14 mouse cellular contexts compared by ENCODE assay signal in genomic region chr9:76565656-76566055, GRCm38 (mm10). TPM values are rescaled to one million over a fixed set of nuclear protein-coding genes. Genes with fewer than 3 reads are reported as not detected.
DNase-seq lines count a peak whose midpoint lies in the region; ATAC-seq lines count a peak whose summit lies in the region.
"Had no signal": no experiment of that assay in that cellular context is flagged by ENCODE, and none has a peak within 500 bp of the region (broad histone marks: within the 10 kb centered on the region; RNA-seq: fewer than 3 reads in every experiment).

No protein-coding gene starts in this region.

- 88% methylated on average over 2 of the region's 2 CpGs for WGBS in hindbrain, embryonic 11.5 days
- 85% methylated on average over 2 of the region's 2 CpGs for WGBS in hindbrain, embryonic 16.5 days
- WGBS in intestine, embryonic 16.5 days = 56% methylated on average over 2 of the region's 2 CpGs

- H3K9me3 ChIP-seq in hindbrain, embryonic 11.5 days (ENCODE audit: control insufficient read depth, low read length) = no peaks in the 10 kb centered on the region
- H3K9me3 ChIP-seq in hindbrain, embryonic 16.5 days (ENCODE audit: control insufficient read depth, low read length) = no peaks in the 10 kb centered on the region
- no peaks in the 10 kb centered on the region for H3K9me3 ChIP-seq in intestine, embryonic 16.5 days (ENCODE audit: control insufficient read depth, low read length)
- H3K9me3 ChIP-seq: hindbrain, embryonic 15.5 days; midbrain, embryonic 10.5 days; neural tube, embryonic 12.5 days had no signal

- peak; percentile 7 for DNase-seq in hindbrain, embryonic 11.5 days (ENCODE audit: low spot score)
- peak; percentile 5 for DNase-seq in urinary bladder, postnatal 25 days (ENCODE audit: low spot score)
- no peak for DNase-seq in urinary bladder, postnatal 10 days (ENCODE audit: low spot score)
- no peak for DNase-seq in cerebellum, adult 9-11 months
- DNase-seq: adrenal gland, postnatal 25 days; lung, adult 18-20 months; thymus, postnatal 4 days had no signal

- H3K4me2 ChIP-seq in hindbrain, embryonic 11.5 days (replicated peaks; ENCODE audit: low read depth, low read length) = no peak overlapping the region
- no peak overlapping the region for H3K4me2 ChIP-seq in hindbrain, embryonic 16.5 days (ENCODE audit: low read length)
- H3K4me2 ChIP-seq in intestine, embryonic 16.5 days (ENCODE audit: low read depth, low read length) = peak overlapping the region; percentile 90

- H3K9ac ChIP-seq in hindbrain, embryonic 11.5 days (ENCODE audit: low read depth, low read length) = no peak overlapping the region
- H3K9ac ChIP-seq in hindbrain, embryonic 16.5 days (ENCODE audit: low read depth, low read length) = no peak overlapping the region
- H3K9ac ChIP-seq in intestine, embryonic 16.5 days (ENCODE audit: low read depth, low read length) = no peak overlapping the region
- H3K9ac ChIP-seq: hindbrain, embryonic 15.5 days; neural tube, embryonic 12.5 days had no signal

- H3K27ac ChIP-seq in hindbrain, embryonic 11.5 days (ENCODE audit: low read depth, low read length) = no peak overlapping the region
- no peak overlapping the region for H3K27ac ChIP-seq in hindbrain, embryonic 16.5 days (ENCODE audit: low read depth, low read length)
- H3K27ac ChIP-seq in intestine, embryonic 16.5 days (ENCODE audit: low read length) = no peak overlapping the region
- H3K27ac ChIP-seq: hindbrain, embryonic 15.5 days; midbrain, embryonic 10.5 days; neural tube, embryonic 12.5 days had no signal

- H3K4me3 ChIP-seq in hindbrain, embryonic 11.5 days (ENCODE audit: low read depth, low read length) = no peak overlapping the region
- no peak overlapping the region for H3K4me3 ChIP-seq in hindbrain, embryonic 16.5 days (ENCODE audit: low read length)
- H3K4me3 ChIP-seq in intestine, embryonic 16.5 days (ENCODE audit: low read length) = peak overlapping the region; percentile 61
- H3K4me3 ChIP-seq: hindbrain, embryonic 15.5 days; neural tube, embryonic 12.5 days had no signal

- H3K27me3 ChIP-seq in hindbrain, embryonic 11.5 days (ENCODE audit: control insufficient read depth, insufficient read depth, low read length) = no peaks in the 10 kb centered on the region
- no peaks in the 10 kb centered on the region; the same call in 1 of the 2 replicates for H3K27me3 ChIP-seq in hindbrain, embryonic 16.5 days (replicated peaks; ENCODE audit: control insufficient read depth, insufficient read depth, low read length)
- H3K27me3 ChIP-seq in intestine, embryonic 16.5 days (replicated peaks; ENCODE audit: control insufficient read depth, insufficient read depth, low read length) = no peaks in the 10 kb centered on the region

- no peak for ATAC-seq in hindbrain, embryonic 11.5 days (ENCODE audit: low FRiP score)
- no peak for ATAC-seq in hindbrain, embryonic 16.5 days
- no peak for ATAC-seq in intestine, embryonic 16.5 days
- no peak for ATAC-seq in megakaryocyte, adult 5-6 weeks (ENCODE audit: poor library complexity, severe bottlenecking)

- H3K4me1 ChIP-seq in hindbrain, embryonic 11.5 days (replicated peaks; ENCODE audit: control insufficient read depth, insufficient read depth, low read length) = 0 out of 2 replicates have a peak, but pooled peaks cover 5% of the 10 kb centered on the region
- peaks cover 4% of the 10 kb centered on the region for H3K4me1 ChIP-seq in hindbrain, embryonic 16.5 days (ENCODE audit: control insufficient read depth, insufficient read depth, low read depth, low read length)
- H3K4me1 ChIP-seq in intestine, embryonic 16.5 days (ENCODE audit: control insufficient read depth, insufficient read depth, low read length) = peaks cover 9% of the 10 kb centered on the region

- no peaks in the 10 kb centered on the region for H3K36me3 ChIP-seq in hindbrain, embryonic 11.5 days (ENCODE audit: control insufficient read depth, insufficient read depth, low read length)
- H3K36me3 ChIP-seq in hindbrain, embryonic 16.5 days (ENCODE audit: control insufficient read depth, insufficient read depth, low read length) = no peaks in the 10 kb centered on the region
- no peaks in the 10 kb centered on the region for H3K36me3 ChIP-seq in intestine, embryonic 16.5 days (ENCODE audit: control insufficient read depth, insufficient read depth, low read length)
- H3K36me3 ChIP-seq: hindbrain, embryonic 15.5 days; midbrain, embryonic 10.5 days; neural tube, embryonic 12.5 days had no signal

RNA-seq across cellular contexts. Expression of gene Fam83b, which starts 1.3 kb away (rescaled TPM):
- polyA plus RNA-seq in hindbrain, embryonic 11.5 days (2014; fragmentation: Nextera tagmentation; extraction: Ambion mirVana) = 0.31 and 0.33 TPM in 2 replicates
- 0.04 and 0.08 TPM in 2 replicates for polyA plus RNA-seq in hindbrain, embryonic 16.5 days (2015; fragmentation: Nextera tagmentation; extraction: Ambion mirVana)
- 11.2 and 13.1 TPM in 2 replicates for polyA plus RNA-seq in intestine, embryonic 16.5 days (2015; fragmentation: Nextera tagmentation; extraction: Ambion mirVana)
- not detected in 2 replicates for total RNA-seq in megakaryocyte, adult 5-6 weeks (2015)
- not detected in 2 replicates for total RNA-seq in megakaryocyte, adult 5-6 weeks (2017)
- total RNA-seq: gastrocnemius, adult 8-10 months had no signal

Comparison
In these comparisons a context has a peak if more than half of its experiments do, and no peak if none do; other contexts are left out.
1. DNase-seq: peak in hindbrain, embryonic 11.5 days (single experiment) and urinary bladder, postnatal 25 days (single experiment); none in urinary bladder, postnatal 10 days (single experiment) and cerebellum, adult 9-11 months (single experiment).